Mouse (Mus musculus) liver, embryonic 14.5 days (tissue): ENCODE data around the gene Gm48551. TPM values are rescaled to one million over a fixed set of nuclear protein-coding genes. Genes with fewer than 3 reads are reported as not detected.
A peak's percentile ranks its signal among the peaks of the same experiment; 100 is the strongest.

ENCODE experiments used
- ATAC-seq: fragments of 200-750 bp; cut with Nextera tagmentation; 2 replicates; pipeline ENCODE4 v1.8.0; 2017; ENCODE audit warnings: moderate number of reproducible peaks, mild to moderate bottlenecking, moderate library complexity; ENCODE audit not compliant: insufficient read depth
- DNase-seq, 3 experiments: peaks; one replicate each; pipeline ENCODE4 v3.0.0-alpha.2; 2012 to 2013; ENCODE audit warnings: low read depth in 3 of 3, low spot score in 3 of 3
- H3K27ac ChIP-seq: fragments of 300-500 bp; sonication (generic); 2 replicates; pipeline ENCODE4 v1.5.1; 2014; ENCODE audit warnings: moderate library complexity, mild to moderate bottlenecking, control low read depth, inconsistent platforms
- H3K27me3 ChIP-seq: fragments of 300-500 bp; sonication (generic); 2 replicates; pipeline ENCODE4 v1.6.1; 2014; ENCODE audit warnings: mild to moderate bottlenecking, low read length, moderate library complexity; ENCODE audit not compliant: control insufficient read depth, insufficient read depth
- H3K36me3 ChIP-seq: fragments of 300-500 bp; sonication (generic); replicated peaks from 2 replicates; pipeline ENCODE4 v1.6.1; 2014; ENCODE audit warnings: low read depth; ENCODE audit not compliant: control insufficient read depth, insufficient read depth
- H3K4me1 ChIP-seq, 2 experiments: fragments of 200-500 bp in 1 of 2; fragments of 300-500 bp in 1 of 2; sonication (generic) in 1 of 2; replicated peaks; 2 replicates each; pipeline ENCODE4 v1.6.1; 2012 to 2014; ENCODE audit warnings: antibody characterized with exemption in 1 of 2, inconsistent platforms in 1 of 2, low read length in 1 of 2; ENCODE audit not compliant: control insufficient read depth in 2 of 2, insufficient read depth in 2 of 2
- H3K4me2 ChIP-seq: fragments of 300-500 bp; sonication (generic); 2 replicates; pipeline ENCODE4 v1.6.1; 2014; ENCODE audit warnings: low read depth, mild to moderate bottlenecking, control low read depth, moderate library complexity
- H3K4me3 ChIP-seq, 2 experiments: fragments of 200-500 bp in 1 of 2; fragments of 300-500 bp in 1 of 2; sonication (generic) in 1 of 2; 2 replicates each; pipeline ENCODE4 v1.5.1; 2012 to 2014; ENCODE audit warnings: low read depth in 2 of 2, low read length in 2 of 2, mild to moderate bottlenecking in 2 of 2, control low read depth in 1 of 2, inconsistent platforms in 1 of 2, moderate library complexity in 1 of 2; ENCODE audit not compliant: insufficient read depth in 1 of 2
- H3K9ac ChIP-seq: fragments of 300-500 bp; sonication (generic); replicated peaks from 2 replicates; pipeline ENCODE4 v1.6.1; 2014; ENCODE audit warnings: mild to moderate bottlenecking, control low read depth, moderate library complexity
- H3K9me3 ChIP-seq: fragments of 300-500 bp; sonication (generic); 2 replicates; pipeline ENCODE4 v1.6.1; 2016; ENCODE audit warnings: low read length, mixed read lengths; ENCODE audit not compliant: control insufficient read depth
- CTCF ChIP-seq: IDR thresholded peaks from 2 replicates; pipeline ENCODE4 v1.5.1; 2016; ENCODE audit warnings: antibody characterized with exemption, low read depth, control low read depth
- EP300 ChIP-seq: IDR thresholded peaks from 2 replicates; pipeline ENCODE4 v1.6.1; 2016; ENCODE audit warnings: antibody characterized with exemption, low read depth
- WGBS: fragments of 180-500 bp; shearing (Covaris S2); extraction: QIAGEN DNeasy Blood & Tissue Kit; methylation state at CpG from one replicate; pipeline ENCODE4 v1.1.7; 2014; ENCODE audit not compliant: insufficient replicate concordance; 5-methylcytosine and 5-hydroxymethylcytosine counted together
- polyA plus RNA-seq, 2 experiments: library from polyadenylated mRNA; depleted of rRNA in 1 of 2; stranded (reverse) in 1 of 2; unstranded in 1 of 2; fragments of >200 nt; fragmentation: Nextera tagmentation in 1 of 2; extraction: Ambion mirVana in 1 of 2; gene quantifications; 2 replicates each; pipeline versions ENCODE4 v1.2.1 to v1.2.3; 2012 to 2014

Gene Gm48551
- polyA plus RNA-seq, 2 experiments = 0.47 to 1.0 TPM

GRCm38 (mm10) chr10:81400371-81401204 is 16.3 kb downstream of the Gm48551 start:
- ATAC-seq = no peak
- H3K4me1 ChIP-seq = peaks cover 7 to 12% of the 10 kb centered on the region in 2 experiments; a peak in 3 of 4 replicates
- H3K4me3 ChIP-seq = no peak overlapping the region
- no peaks in the 10 kb centered on the region for H3K9me3 ChIP-seq
- no peak overlapping the region for H3K27ac ChIP-seq
- H3K9ac ChIP-seq = no peak overlapping the region
- 69% methylated on average over 22 of the region's 22 CpGs for WGBS
- no peak for TF ChIP-seq CTCF
- TF ChIP-seq EP300 = no peak
- H3K36me3 ChIP-seq = no peaks in the 10 kb centered on the region; the same call in 1 of the 2 replicates
- H3K4me2 ChIP-seq = no peak overlapping the region
- H3K27me3 ChIP-seq = peaks cover 3% of the 10 kb centered on the region; the same call in 1 of the 2 replicates
- no peak for DNase-seq

GRCm38 (mm10) chr10:81401205-81401520 is 16.9 kb downstream of the Gm48551 start:
- Histone ChIP-seq H3K4me3 (no peak overlapping the region), H3K27ac (no peak overlapping the region), H3K4me1 (peaks cover 7 to 12% of the 10 kb centered on the region in 2 experiments; a peak in 3 of 4 replicates), H3K4me2 (no peak overlapping the region), H3K27me3 (peaks cover 4% of the 10 kb centered on the region), H3K9me3 (no peaks in the 10 kb centered on the region), H3K9ac (no peak overlapping the region), H3K36me3 (no peaks in the 10 kb centered on the region; the same call in 1 of the 2 replicates)
- TF ChIP-seq EP300 (no peak), CTCF (no peak)
- DNase-seq = no peak
- ATAC-seq = peak; percentile 2; the same call in 1 of the 2 replicates
- 46% methylated on average over 10 of the region's 10 CpGs for WGBS

- H3K27me3 ChIP-seq = peaks cover 10% of the 10 kb centered on the region
- H3K9ac ChIP-seq = no peak overlapping the region
- no peak overlapping the region for H3K4me3 ChIP-seq
- peaks cover 7 to 12% of the 10 kb centered on the region in 2 experiments; a peak in 3 of 4 replicates for H3K4me1 ChIP-seq
- peak overlapping the region; percentile 17; the same call in 1 of the 2 replicates for H3K4me2 ChIP-seq
- H3K36me3 ChIP-seq = no peaks in the 10 kb centered on the region; the same call in 1 of the 2 replicates
- WGBS = 11% methylated on average over 18 of the region's 18 CpGs
- no peak overlapping the region for H3K27ac ChIP-seq
- ATAC-seq (peak; percentile 80), DNase-seq (peak; percentile 58 to 68 (median 63))
- H3K9me3 ChIP-seq = no peaks in the 10 kb centered on the region
- TF ChIP-seq EP300 = no peak
- no peak; the same call in 1 of the 2 replicates for TF ChIP-seq CTCF
Measured at GRCm38 (mm10) chr10:81401521-81402226, 17.4 kb downstream of the Gm48551 start.

- no peak for ATAC-seq
- WGBS = 36% methylated on average over 7 of the region's 7 CpGs
Measured at GRCm38 (mm10) chr10:81402227-81402765, 18.0 kb downstream of the Gm48551 start.

More at GRCm38 (mm10) chr10:81402227-81402765, 18.0 kb downstream of the Gm48551 start:
- Histone ChIP-seq H3K4me1 (peaks cover 7 to 12% of the 10 kb centered on the region in 2 experiments; a peak in 3 of 4 replicates), H3K9me3 (no peaks in the 10 kb centered on the region), H3K27ac (no peak overlapping the region), H3K9ac (no peak overlapping the region), H3K4me3 (no peak overlapping the region), H3K27me3 (peaks cover 16% of the 10 kb centered on the region), H3K36me3 (no peaks in the 10 kb centered on the region; the same call in 1 of the 2 replicates), H3K4me2 (no peak overlapping the region)
- DNase-seq = no peak
- TF ChIP-seq EP300 (no peak), CTCF (no peak)
